Mouse (Mus musculus): ENCODE results near the gene E330034G19Rik.

- no peak for TF ChIP-seq JUND (IDR thresholded peaks at IDR 0.05; ENCODE audit: low read depth, low read length)
- no peak for TF ChIP-seq ELF1 (IDR thresholded peaks at IDR 0.05; ENCODE audit: low read depth, low read length)
- TF ChIP-seq GABPA (IDR thresholded peaks at IDR 0.05; ENCODE audit: low read depth, low read length) = no peak
- TF ChIP-seq GATA1 (IDR thresholded peaks at IDR 0.05; ENCODE audit: low read depth, low read length) = no peak
Observed at GRCm38 (mm10) chr14:24292914-24293313, at the start of gene E330034G19Rik.
